In genomic region chr17:29416757-29417156, GRCm38 (mm10) we compare ENCODE assay signal across 10 mouse cellular contexts. TPM values are rescaled to one million over a fixed set of nuclear protein-coding genes. Genes with fewer than 3 reads are reported as not detected.
DNase-seq lines count a peak whose midpoint lies in the region; ATAC-seq and TF ChIP-seq lines count a peak whose summit lies in the region.
"Had no signal": no experiment of that assay in that cellular context is flagged by ENCODE, and none has a peak within 500 bp of the region (broad histone marks: within the 10 kb centered on the region; RNA-seq: fewer than 3 reads in every experiment).

No protein-coding gene starts in this region.

- H3K4me2 ChIP-seq in heart, embryonic 14.5 days (ENCODE audit: low read length): peak overlapping the region; percentile 68
- no peak overlapping the region for H3K4me2 ChIP-seq in midbrain, embryonic 11.5 days
- H3K4me2 ChIP-seq in intestine, postnatal 0 days (replicated peaks; ENCODE audit: low read depth): peak overlapping the region; percentile 54
- peak overlapping the region; percentile 55; the same call in 1 of the 2 replicates for H3K4me2 ChIP-seq in stomach, embryonic 16.5 days (ENCODE audit: low read depth, low read length)

- no peak for ATAC-seq in heart, embryonic 14.5 days (ENCODE audit: insufficient number of reproducible peaks, insufficient read depth, low FRiP score, low read depth)
- ATAC-seq in midbrain, embryonic 11.5 days (ENCODE audit: low FRiP score): no peak
- peak; percentile 59 for ATAC-seq in intestine, postnatal 0 days
- ATAC-seq in stomach, embryonic 16.5 days (ENCODE audit: insufficient read depth, low FRiP score): no peak

- H3K36me3 ChIP-seq in heart, embryonic 14.5 days (ENCODE audit: control insufficient read depth, insufficient read depth, low read length): no peaks in the 10 kb centered on the region
- H3K36me3 ChIP-seq in midbrain, embryonic 11.5 days (ENCODE audit: control insufficient read depth, insufficient read depth, low read length): no peaks in the 10 kb centered on the region
- H3K36me3 ChIP-seq in midbrain, embryonic 10.5 days: no peaks in the 10 kb centered on the region
- no peaks in the 10 kb centered on the region for H3K36me3 ChIP-seq in intestine, postnatal 0 days (ENCODE audit: control insufficient read depth, insufficient read depth)
- no peaks in the 10 kb centered on the region for H3K36me3 ChIP-seq in stomach, embryonic 16.5 days (ENCODE audit: control insufficient read depth, insufficient read depth, low read length)

- 62% methylated on average over 5 of the region's 5 CpGs for WGBS in heart, embryonic 14.5 days
- WGBS in midbrain, embryonic 11.5 days: 56% methylated on average over 5 of the region's 5 CpGs
- WGBS in midbrain, embryonic 10.5 days: 45% methylated on average over 5 of the region's 5 CpGs
- WGBS in intestine, postnatal 0 days: 44% methylated on average over 5 of the region's 5 CpGs
- WGBS in stomach, embryonic 16.5 days: 49% methylated on average over 5 of the region's 5 CpGs

- H3K9ac ChIP-seq in heart, embryonic 14.5 days (ENCODE audit: low read length): no peak overlapping the region
- H3K9ac ChIP-seq in midbrain, embryonic 11.5 days (ENCODE audit: low read length): peak overlapping the region; percentile 52; the same call in 1 of the 2 replicates
- H3K9ac ChIP-seq in intestine, postnatal 0 days (ENCODE audit: low read depth, low read length): no peak overlapping the region
- no peak overlapping the region for H3K9ac ChIP-seq in stomach, embryonic 16.5 days (ENCODE audit: low read length)

- H3K4me1 ChIP-seq in heart, embryonic 14.5 days (ENCODE audit: control insufficient read depth in 2 of 2, insufficient read depth in 2 of 2, low read length in 2 of 2): peaks cover 23 to 31% of the 10 kb centered on the region in 2 experiments
- peaks cover 8% of the 10 kb centered on the region for H3K4me1 ChIP-seq in midbrain, embryonic 11.5 days (ENCODE audit: control insufficient read depth, insufficient read depth, low read length)
- peaks cover 17% of the 10 kb centered on the region for H3K4me1 ChIP-seq in midbrain, embryonic 10.5 days
- peaks cover 3% of the 10 kb centered on the region; the same call in 1 of the 2 replicates for H3K4me1 ChIP-seq in intestine, postnatal 0 days (replicated peaks; ENCODE audit: control insufficient read depth, insufficient read depth, low read length)
- peaks cover 13% of the 10 kb centered on the region; the same call in 1 of the 2 replicates for H3K4me1 ChIP-seq in stomach, embryonic 16.5 days (ENCODE audit: control insufficient read depth, insufficient read depth, low read length)

- H3K9me3 ChIP-seq in heart, embryonic 14.5 days (ENCODE audit: control insufficient read depth, low read length): no peaks in the 10 kb centered on the region
- no peaks in the 10 kb centered on the region for H3K9me3 ChIP-seq in midbrain, embryonic 11.5 days (ENCODE audit: control insufficient read depth, low read length)
- no peaks in the 10 kb centered on the region for H3K9me3 ChIP-seq in midbrain, embryonic 10.5 days (replicated peaks)
- no peaks in the 10 kb centered on the region for H3K9me3 ChIP-seq in intestine, postnatal 0 days (ENCODE audit: control insufficient read depth)
- no peaks in the 10 kb centered on the region for H3K9me3 ChIP-seq in stomach, embryonic 16.5 days (replicated peaks; ENCODE audit: control insufficient read depth, low read length)
- H3K9me3 ChIP-seq: megakaryocyte, embryonic 14.5 days had no signal

- H3K4me3 ChIP-seq in heart, embryonic 14.5 days (ENCODE audit: control insufficient read depth in 1 of 2, insufficient read depth in 1 of 2, low read depth in 1 of 2, low read length in 2 of 2): no peak overlapping the region
- no peak overlapping the region for H3K4me3 ChIP-seq in midbrain, embryonic 11.5 days (ENCODE audit: low read depth, low read length)
- no peak overlapping the region for H3K4me3 ChIP-seq in midbrain, embryonic 10.5 days
- H3K4me3 ChIP-seq in intestine, postnatal 0 days (ENCODE audit: low read depth, low read length): no peak overlapping the region
- no peak overlapping the region for H3K4me3 ChIP-seq in stomach, embryonic 16.5 days (replicated peaks; ENCODE audit: low read length)
- H3K4me3 ChIP-seq: megakaryocyte, embryonic 14.5 days had no signal

- peak; percentile 69 for TF ChIP-seq CTCF in intestine, postnatal 0 days (IDR thresholded peaks at IDR 0.05; ENCODE audit: low read depth)

- no peak overlapping the region for H3K27ac ChIP-seq in heart, embryonic 14.5 days (replicated peaks in 1 of 2; ENCODE audit: control insufficient read depth in 1 of 2, insufficient read depth in 1 of 2, low read depth in 2 of 2, low read length in 2 of 2)
- no peak overlapping the region for H3K27ac ChIP-seq in midbrain, embryonic 11.5 days (ENCODE audit: low read depth, low read length)
- no peak overlapping the region; the same call in 1 of the 2 replicates for H3K27ac ChIP-seq in midbrain, embryonic 10.5 days (replicated peaks)
- H3K27ac ChIP-seq in intestine, postnatal 0 days (ENCODE audit: low read depth, low read length): no peak overlapping the region
- peak overlapping the region; percentile 64 for H3K27ac ChIP-seq in stomach, embryonic 16.5 days (ENCODE audit: low read length)

- no peak for DNase-seq in heart, adult 9 months (ENCODE audit: low spot score in 2 of 2)
- DNase-seq in midbrain, embryonic 11.5 days (ENCODE audit: low spot score, missing footprints): no peak
- no peak for DNase-seq in midbrain, embryonic 10.5 days (ENCODE audit: low spot score)
- no peak for DNase-seq in thymus, postnatal 14 days
- DNase-seq in spleen, adult 12 weeks (ENCODE audit: low spot score): no peak
- DNase-seq: layer of hippocampus, postnatal 36 days had no signal

- H3K27me3 ChIP-seq in heart, embryonic 14.5 days (ENCODE audit: control insufficient read depth, insufficient read depth, low read length): no peaks in the 10 kb centered on the region
- H3K27me3 ChIP-seq in midbrain, embryonic 11.5 days (ENCODE audit: control insufficient read depth, insufficient read depth, low read length): peaks cover 3% of the 10 kb centered on the region; the same call in 1 of the 2 replicates
- H3K27me3 ChIP-seq in midbrain, embryonic 10.5 days (ENCODE audit: low read depth, poor library complexity, severe bottlenecking): peaks cover 38% of the 10 kb centered on the region
- no peaks in the 10 kb centered on the region for H3K27me3 ChIP-seq in intestine, postnatal 0 days (replicated peaks; ENCODE audit: control insufficient read depth, insufficient read depth, low read length)
- no peaks in the 10 kb centered on the region for H3K27me3 ChIP-seq in stomach, embryonic 16.5 days (ENCODE audit: control insufficient read depth, insufficient read depth, low read length)

RNA-seq across cellular contexts. Expression of gene Fgd2, which starts 56.0 kb away (rescaled TPM):
- polyA plus RNA-seq in heart, embryonic 14.5 days (2014; fragmentation: Nextera tagmentation; extraction: Ambion mirVana): 2.4 and 2.8 TPM in 2 replicates
- polyA plus RNA-seq in midbrain, embryonic 11.5 days (2014; fragmentation: Nextera tagmentation; extraction: Ambion mirVana): 2.2 and 2.4 TPM in 2 replicates
- 3.8 and 4.1 TPM in 2 replicates for polyA plus RNA-seq in midbrain, embryonic 10.5 days (2016; fragmentation: Nextera tagmentation; extraction: Ambion mirVana)
- 4.9 and 6.0 TPM in 2 replicates for polyA plus RNA-seq in intestine, postnatal 0 days (2015; fragmentation: Nextera tagmentation; extraction: Ambion mirVana)
- 12.1 and 13.1 TPM in 2 replicates for polyA plus RNA-seq in stomach, embryonic 16.5 days (2015; fragmentation: Nextera tagmentation; extraction: Ambion mirVana)
